Mouse (Mus musculus) myocyte (in vitro differentiated cells): ENCODE data around the gene Ggact. TPM values are rescaled to one million over a fixed set of nuclear protein-coding genes. Genes with fewer than 3 reads are reported as not detected.

Experiments
- H3K27me3 ChIP-seq: one replicate; pipeline ENCODE4 v1.6.1; 2011; ENCODE audit not compliant: control insufficient read depth, insufficient read depth, insufficient read length
- H3K36me3 ChIP-seq: one replicate; pipeline ENCODE4 v1.6.1; 2011; ENCODE audit not compliant: control insufficient read depth, insufficient read depth
- H3K4me2 ChIP-seq: one replicate; pipeline ENCODE4 v1.6.1; 2011; ENCODE audit warnings: low read depth, control low read depth
- H3K4me3 ChIP-seq: one replicate; pipeline ENCODE4 v1.5.1; 2011; ENCODE audit warnings: mild to moderate bottlenecking, control low read depth, moderate library complexity
- H3K79me2 ChIP-seq: one replicate; pipeline ENCODE4 v1.6.1; 2011; ENCODE audit not compliant: control insufficient read depth, insufficient read depth
- H3ac ChIP-seq: one replicate; pipeline ENCODE4 v1.6.1; 2011; ENCODE audit not compliant: control insufficient read depth, insufficient read length
- CEBPB ChIP-seq: IDR thresholded peaks from 2 replicates; pipeline ENCODE4 v1.6.1; 2011; ENCODE audit warnings: mild to moderate bottlenecking, moderate library complexity; ENCODE audit not compliant: poor library complexity, insufficient read depth, severe bottlenecking
- E2F4 ChIP-seq: IDR thresholded peaks from one replicate; pipeline ENCODE4 v1.6.1; 2011; ENCODE audit warnings: mild to moderate bottlenecking, control low read depth, moderate library complexity; ENCODE audit not compliant: insufficient read depth
- MAX ChIP-seq: IDR thresholded peaks from one replicate; pipeline ENCODE4 v1.6.1; 2011; ENCODE audit warnings: low read depth, mild to moderate bottlenecking, control low read depth
- MYOD1 ChIP-seq, 3 experiments: IDR thresholded peaks; one replicate each; pipeline ENCODE4 v1.6.1; 2011; ENCODE audit warnings: control low read depth in 2 of 3, low read depth in 2 of 3, mild to moderate bottlenecking in 2 of 3, moderate library complexity in 1 of 3; ENCODE audit not compliant: insufficient read length in 2 of 3, control insufficient read depth in 1 of 3
- MYOG ChIP-seq, 3 experiments: IDR thresholded peaks; one replicate each; pipeline ENCODE4 v1.6.1; 2011; ENCODE audit warnings: control low read depth in 2 of 3, low read depth in 2 of 3, mild to moderate bottlenecking in 2 of 3; ENCODE audit not compliant: insufficient read length in 2 of 3, control insufficient read depth in 1 of 3, insufficient read depth in 1 of 3
- POLR2A ChIP-seq: IDR thresholded peaks from one replicate; pipeline ENCODE4 v1.6.1; 2011; ENCODE audit warnings: low read depth, mild to moderate bottlenecking, control low read depth, moderate library complexity; ENCODE audit not compliant: insufficient read length
- POLR2AphosphoS2 ChIP-seq: IDR thresholded peaks from one replicate; pipeline ENCODE4 v1.6.1; 2011; ENCODE audit warnings: low read depth, control low read depth; ENCODE audit not compliant: insufficient read length
- REST ChIP-seq: IDR thresholded peaks from one replicate; pipeline ENCODE4 v1.6.1; 2011; ENCODE audit warnings: mild to moderate bottlenecking, control low read depth, moderate library complexity; ENCODE audit not compliant: insufficient read depth, insufficient read length
- SRF ChIP-seq: IDR thresholded peaks from one replicate; pipeline ENCODE4 v1.6.1; 2011; ENCODE audit warnings: low read depth; ENCODE audit not compliant: control insufficient read depth, insufficient read length
- TCF12 ChIP-seq: IDR thresholded peaks from one replicate; pipeline ENCODE4 v1.6.1; 2011; ENCODE audit warnings: mild to moderate bottlenecking, control low read depth; ENCODE audit not compliant: poor library complexity, insufficient read depth, severe bottlenecking
- TCF3 ChIP-seq: IDR thresholded peaks from one replicate; pipeline ENCODE4 v1.6.1; 2011; ENCODE audit warnings: low read depth, control low read depth; ENCODE audit not compliant: insufficient read length
- USF1 ChIP-seq: IDR thresholded peaks from one replicate; pipeline ENCODE4 v1.6.1; 2011; ENCODE audit warnings: low read depth, mild to moderate bottlenecking, control low read depth, moderate library complexity
- polyA plus RNA-seq: library from polyadenylated mRNA; unstranded; fragments of >200 nt; fragmentation: generic; extraction: Trizol; gene quantifications from one replicate; pipeline ENCODE4 v1.2.1, GENCODE M21; 2012; ENCODE audit warnings: missing spikeins

Gene Ggact
- polyA plus RNA-seq, 1 experiment = 17.0 TPM

DNA sequence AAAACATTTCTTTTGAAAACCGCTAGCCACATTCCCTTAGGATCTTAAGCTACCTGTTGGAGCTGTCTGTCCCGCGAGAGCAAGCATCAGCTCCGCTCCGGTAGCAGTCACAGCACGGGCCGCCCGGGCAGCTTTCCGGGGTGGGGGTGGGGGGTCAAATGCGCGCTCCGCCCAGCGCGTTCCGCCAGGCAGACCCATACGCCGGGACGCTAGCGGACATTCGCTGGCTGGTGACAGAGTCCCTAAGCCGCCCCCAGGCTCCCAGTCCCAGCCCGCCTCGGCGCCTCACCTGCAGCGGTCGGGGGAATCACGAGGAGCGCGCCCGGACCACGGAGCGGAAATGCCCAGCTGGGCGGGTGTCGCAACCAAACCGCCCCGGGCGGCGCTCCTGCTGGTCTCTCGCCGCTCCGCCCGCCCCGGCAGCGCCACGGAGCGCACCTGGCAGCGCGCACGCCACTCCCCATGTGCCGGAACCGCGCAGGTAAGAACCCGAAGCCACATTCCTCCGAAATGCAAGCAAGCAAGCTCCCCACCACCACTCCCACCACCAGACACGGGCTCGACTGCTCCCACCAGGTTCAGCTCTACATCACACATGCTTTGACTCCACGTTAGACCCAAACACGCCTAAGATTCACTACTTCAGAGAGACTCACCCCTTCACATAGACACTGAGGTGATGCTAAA, 602 bp downstream of the Ggact start:
- H3K4me2 ChIP-seq = peak overlapping the region; percentile 86
- H3K27me3 ChIP-seq = no peaks in the 10 kb centered on the region
- TF ChIP-seq MYOD1 (IDR thresholded peaks at IDR 0.05; ENCODE audit: control insufficient read depth in 1 of 3, insufficient read length in 2 of 3, low read depth in 2 of 3) (peak in 1 of 3 experiments; percentile 26), TCF12 (no peak), MYOG (IDR thresholded peaks at IDR 0.05; ENCODE audit: control insufficient read depth in 1 of 3, insufficient read depth in 1 of 3, insufficient read length in 2 of 3, low read depth in 2 of 3) (peak in 2 of 3 experiments; percentile 35 to 37), POLR2A (peak; percentile 47), E2F4 (no peak), CEBPB (peak; percentile 27; the same call in 1 of the 2 replicates)
- no peaks in the 10 kb centered on the region for H3K36me3 ChIP-seq
- peak overlapping the region; percentile 33 for H3K4me3 ChIP-seq
- no peaks in the 10 kb centered on the region for H3K79me2 ChIP-seq
- peak overlapping the region; percentile 54 for H3ac ChIP-seq

DNA sequence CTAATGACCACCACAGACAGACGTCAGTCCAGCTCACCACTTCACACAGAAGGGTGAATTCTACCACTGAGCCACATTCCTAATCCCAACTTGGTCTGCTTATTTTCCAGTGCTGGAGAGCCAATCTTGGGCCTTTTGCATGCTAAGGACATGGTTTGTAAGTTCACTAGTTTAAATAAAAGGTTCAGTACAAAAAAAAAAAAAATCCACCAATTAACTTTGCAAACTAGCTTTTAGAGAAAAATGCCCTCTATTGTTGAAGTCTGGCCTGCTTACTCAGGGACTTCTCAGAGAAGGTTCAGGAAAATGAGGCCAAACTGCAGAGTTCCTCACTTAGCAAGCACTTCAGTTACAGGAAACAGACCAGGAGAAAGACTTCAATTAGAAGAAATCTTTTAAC, 1.4 kb downstream of the Ggact start:
- Histone ChIP-seq H3K79me2 (no peaks in the 10 kb centered on the region), H3K4me3 (peak overlapping the region; percentile 33), H3K4me2 (peak overlapping the region; percentile 86), H3K27me3 (no peaks in the 10 kb centered on the region), H3ac (peak overlapping the region; percentile 54), H3K36me3 (no peaks in the 10 kb centered on the region)
- no peak for TF ChIP-seq POLR2A
- TF ChIP-seq TCF12 = no peak
- TF ChIP-seq MYOG (IDR thresholded peaks at IDR 0.05; ENCODE audit: control insufficient read depth in 1 of 3, insufficient read depth in 1 of 3, insufficient read length in 2 of 3, low read depth in 2 of 3) = no peak
- TF ChIP-seq CEBPB = no peak
- no peak for TF ChIP-seq USF1
- no peak for TF ChIP-seq TCF3
- no peak for TF ChIP-seq E2F4
- no peak for TF ChIP-seq POLR2AphosphoS2
- TF ChIP-seq MYOD1 (IDR thresholded peaks at IDR 0.05; ENCODE audit: control insufficient read depth in 1 of 3, insufficient read length in 2 of 3, low read depth in 2 of 3) = no peak
- TF ChIP-seq MAX = no peak
- no peak for TF ChIP-seq REST
- TF ChIP-seq SRF = no peak

DNA sequence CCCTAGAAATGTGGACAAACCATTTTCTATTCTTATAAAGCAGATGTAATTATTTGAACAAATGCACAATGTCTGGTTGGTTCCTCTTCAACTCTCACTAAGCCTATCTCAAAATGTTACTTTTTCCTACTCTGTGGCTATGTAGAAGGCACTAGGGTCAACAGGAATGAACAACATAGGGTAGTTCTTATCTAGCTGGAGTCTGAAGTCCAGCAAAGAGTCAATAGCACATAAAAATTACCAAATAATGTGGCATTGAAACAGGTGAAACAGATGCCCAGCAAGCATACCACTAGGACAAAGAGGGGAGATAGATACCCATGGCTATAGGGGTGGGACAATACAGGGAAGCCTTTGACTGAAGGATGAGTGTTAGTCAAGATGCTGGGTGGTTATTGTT, 2.3 kb downstream of the Ggact start:
- Histone ChIP-seq H3ac (no peak overlapping the region), H3K4me2 (no peak overlapping the region), H3K36me3 (no peaks in the 10 kb centered on the region), H3K4me3 (no peak overlapping the region), H3K79me2 (no peaks in the 10 kb centered on the region), H3K27me3 (no peaks in the 10 kb centered on the region)
- TF ChIP-seq TCF12 = no peak

DNA sequence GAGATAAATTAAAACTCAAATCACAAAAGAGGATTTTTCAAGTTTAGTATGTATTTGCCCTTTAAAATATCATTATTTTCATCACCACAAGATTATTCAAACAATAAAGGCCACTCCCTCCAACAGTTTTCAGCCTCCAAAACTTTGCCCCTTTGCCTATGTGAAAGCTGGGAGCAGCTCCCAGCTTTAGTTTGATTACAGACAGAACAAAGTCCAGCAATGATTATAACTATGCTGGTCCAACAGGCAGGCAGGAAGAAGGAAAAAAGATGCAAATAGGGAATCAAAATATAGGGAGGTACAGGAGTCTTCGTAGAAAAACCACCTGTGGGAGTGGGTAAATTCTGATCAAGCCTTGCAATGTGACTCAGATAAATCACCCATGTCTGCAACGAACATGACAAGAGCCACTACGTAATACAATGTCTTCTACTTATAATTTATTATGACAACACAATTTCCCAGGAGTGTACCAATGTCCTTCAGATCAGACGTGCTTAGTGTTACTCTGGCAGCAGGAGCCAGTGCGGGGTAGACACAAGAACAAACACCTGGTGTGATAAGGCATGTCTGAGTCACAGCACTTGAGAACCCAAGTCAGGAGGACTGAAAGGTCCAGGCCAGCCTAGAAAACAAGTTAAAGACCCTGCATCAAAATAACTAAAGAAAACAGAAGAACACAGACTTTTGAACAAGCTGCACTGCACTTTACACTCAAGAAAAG, 4.0 kb downstream of the Ggact start:
- Histone ChIP-seq H3ac (no peak overlapping the region), H3K79me2 (no peaks in the 10 kb centered on the region), H3K27me3 (no peaks in the 10 kb centered on the region), H3K4me3 (no peak overlapping the region), H3K36me3 (no peaks in the 10 kb centered on the region), H3K4me2 (no peak overlapping the region)
- TF ChIP-seq USF1 (no peak), E2F4 (no peak), SRF (no peak), POLR2AphosphoS2 (no peak), TCF3 (no peak), MAX (no peak), CEBPB (no peak), REST (no peak), MYOD1 (IDR thresholded peaks at IDR 0.05; ENCODE audit: control insufficient read depth in 1 of 3, insufficient read length in 2 of 3, low read depth in 2 of 3) (no peak), POLR2A (no peak), TCF12 (no peak), MYOG (IDR thresholded peaks at IDR 0.05; ENCODE audit: control insufficient read depth in 1 of 3, insufficient read depth in 1 of 3, insufficient read length in 2 of 3, low read depth in 2 of 3) (no peak)

DNA sequence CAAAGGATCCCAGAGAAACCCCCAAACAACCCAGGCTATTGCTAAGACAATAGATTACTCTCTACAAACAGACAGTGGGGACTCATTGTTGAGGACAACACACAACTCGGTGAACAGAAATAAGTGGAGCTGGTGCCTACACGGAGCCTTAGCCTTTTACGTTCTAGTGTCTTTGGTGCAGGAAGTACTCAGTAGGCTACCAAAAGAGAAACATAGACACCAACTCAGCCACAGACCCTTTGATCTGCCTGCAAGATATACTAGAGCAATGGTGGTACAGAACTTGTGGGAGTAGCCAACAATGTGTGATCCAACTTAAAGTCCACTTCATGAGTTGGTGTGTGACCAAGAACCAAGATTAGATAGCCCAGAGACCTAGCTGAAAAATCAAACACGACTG, 5.5 kb downstream of the Ggact start:
- Histone ChIP-seq H3K4me2 (no peak overlapping the region), H3ac (no peak overlapping the region), H3K4me3 (no peak overlapping the region), H3K36me3 (no peaks in the 10 kb centered on the region), H3K79me2 (no peaks in the 10 kb centered on the region), H3K27me3 (no peaks in the 10 kb centered on the region)
- TF ChIP-seq E2F4 (no peak), MAX (no peak), CEBPB (no peak), SRF (no peak), REST (no peak), TCF12 (no peak), USF1 (no peak), POLR2A (no peak), TCF3 (no peak), POLR2AphosphoS2 (no peak), MYOD1 (IDR thresholded peaks at IDR 0.05; ENCODE audit: control insufficient read depth in 1 of 3, insufficient read length in 2 of 3, low read depth in 2 of 3) (no peak), MYOG (IDR thresholded peaks at IDR 0.05; ENCODE audit: control insufficient read depth in 1 of 3, insufficient read depth in 1 of 3, insufficient read length in 2 of 3, low read depth in 2 of 3) (no peak)
